Mouse (Mus musculus) kidney, postnatal 0 days (tissue): ENCODE data around the gene Exoc6b. TPM values are rescaled to one million over a fixed set of nuclear protein-coding genes. Genes with fewer than 3 reads are reported as not detected.

Experiments used
- ATAC-seq: fragments of 200-750 bp; cut with Nextera tagmentation; replicated peaks from 2 replicates; pipeline ENCODE4 v1.8.0; 2017; ENCODE audit warnings: low read depth, moderate number of reproducible peaks, moderate TSS enrichment, moderate library complexity; ENCODE audit not compliant: low FRiP score
- DNase-seq: peaks from one replicate; pipeline ENCODE4 v3.0.0-alpha.2; 2016; ENCODE audit warnings: low spot score
- H3K27ac ChIP-seq: fragments of 300-500 bp; sonication (generic); 2 replicates; pipeline ENCODE4 v1.5.1; 2014; ENCODE audit warnings: mild to moderate bottlenecking
- H3K27me3 ChIP-seq: fragments of 300-500 bp; sonication (generic); 2 replicates; pipeline ENCODE4 v1.6.1; 2014; ENCODE audit warnings: low read length, mixed read lengths; ENCODE audit not compliant: insufficient read depth
- H3K36me3 ChIP-seq: fragments of 300-500 bp; sonication (generic); 2 replicates; pipeline ENCODE4 v1.6.1; 2014; ENCODE audit warnings: low read length, mixed read lengths; ENCODE audit not compliant: insufficient read depth
- H3K4me1 ChIP-seq: fragments of 300-500 bp; sonication (generic); replicated peaks from 2 replicates; pipeline ENCODE4 v1.6.1; 2014; ENCODE audit warnings: antibody characterized with exemption, low read length, mixed read lengths; ENCODE audit not compliant: insufficient read depth
- H3K4me2 ChIP-seq: fragments of 300-500 bp; sonication (generic); 2 replicates; pipeline ENCODE4 v1.6.1; 2014; ENCODE audit warnings: mild to moderate bottlenecking, low read length, moderate library complexity, mixed read lengths
- H3K4me3 ChIP-seq: fragments of 300-500 bp; sonication (generic); replicated peaks from 2 replicates; pipeline ENCODE4 v1.5.1; 2014; ENCODE audit warnings: low read depth, low read length
- H3K9ac ChIP-seq: fragments of 300-500 bp; sonication (generic); 2 replicates; pipeline ENCODE4 v1.6.1; 2014; ENCODE audit warnings: low read depth, low read length
- H3K9me3 ChIP-seq: fragments of 300-500 bp; sonication (generic); replicated peaks from 2 replicates; pipeline ENCODE4 v1.6.1; 2016; ENCODE audit warnings: low read length, inconsistent platforms, mixed read lengths
- CTCF ChIP-seq: IDR thresholded peaks from 2 replicates; pipeline ENCODE4 v1.5.1; 2016; ENCODE audit warnings: antibody characterized with exemption, low read depth, mild to moderate bottlenecking, moderate library complexity
- WGBS: fragments of 180-500 bp; shearing (Covaris S2); extraction: QIAGEN DNeasy Blood & Tissue Kit; methylation state at CpG from one replicate; pipeline ENCODE4 v1.1.7; 2014; 5-methylcytosine and 5-hydroxymethylcytosine counted together
- polyA plus RNA-seq: library from polyadenylated mRNA; unstranded; fragments of >200 nt; fragmentation: Nextera tagmentation; extraction: Ambion mirVana; gene quantifications from 2 replicates; pipeline ENCODE4 v1.2.1, GENCODE M21; 2015

Gene Exoc6b
- polyA plus RNA-seq, 1 experiment from 2014 or later, result 16.7 TPM

DNA sequence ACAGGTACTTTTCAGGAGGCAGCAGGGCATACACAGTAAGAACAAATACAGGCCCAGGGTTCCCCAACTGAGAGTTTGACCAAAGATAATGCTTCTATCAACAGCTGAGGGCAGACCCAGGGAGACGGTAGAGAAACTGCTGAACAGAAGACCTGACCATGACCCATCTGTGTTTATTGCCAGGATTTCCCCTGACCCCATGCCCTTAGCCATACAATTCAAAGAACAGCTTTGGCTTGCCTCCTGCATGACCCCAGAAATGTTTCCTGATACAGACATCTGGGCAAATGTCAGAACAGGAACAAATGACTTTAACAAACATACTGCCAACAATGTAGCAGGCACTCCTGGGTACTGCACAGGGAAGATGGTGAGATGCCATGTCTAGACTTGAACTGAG is 439.0 kb downstream of the Exoc6b start:
- Histone ChIP-seq H3K9me3 (no peaks in the 10 kb centered on the region), H3K4me3 (no peak overlapping the region), H3K4me1 (no peaks in the 10 kb centered on the region), H3K27me3 (no peaks in the 10 kb centered on the region), H3K4me2 (no peak overlapping the region), H3K9ac (no peak overlapping the region), H3K36me3 (no peaks in the 10 kb centered on the region), H3K27ac (no peak overlapping the region)
- DNase-seq (peak; percentile 32), ATAC-seq (no peak)
- WGBS, result 10% methylated on average over 1 of the region's 1 CpGs
- no peak for TF ChIP-seq CTCF

DNA sequence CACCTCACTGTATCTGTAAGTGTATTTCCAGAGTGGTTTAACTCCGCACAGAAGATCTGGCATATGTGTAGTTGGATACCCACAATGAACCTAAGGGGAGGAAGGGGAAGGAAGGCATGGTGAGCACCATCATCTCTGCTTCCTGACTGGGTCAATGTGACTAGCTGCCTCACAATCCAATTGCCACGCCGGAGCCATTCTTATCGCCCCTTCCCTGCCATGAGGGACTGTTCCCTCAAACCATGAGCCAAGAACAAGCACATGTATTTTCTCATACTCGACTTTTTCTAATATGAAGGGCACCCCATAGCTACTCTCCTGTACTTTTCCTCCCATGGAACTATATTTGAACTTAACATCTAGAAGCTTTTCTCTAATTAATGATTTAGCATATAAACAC is 440.5 kb downstream of the Exoc6b start:
- ATAC-seq (no peak), DNase-seq (no peak)
- Histone ChIP-seq H3K9ac (no peak overlapping the region), H3K27ac (no peak overlapping the region), H3K4me3 (no peak overlapping the region), H3K4me2 (no peak overlapping the region), H3K9me3 (no peaks in the 10 kb centered on the region), H3K4me1 (no peaks in the 10 kb centered on the region), H3K27me3 (no peaks in the 10 kb centered on the region), H3K36me3 (no peaks in the 10 kb centered on the region)
- 91% methylated on average over 5 of the region's 5 CpGs for WGBS
- no peak for TF ChIP-seq CTCF

DNA sequence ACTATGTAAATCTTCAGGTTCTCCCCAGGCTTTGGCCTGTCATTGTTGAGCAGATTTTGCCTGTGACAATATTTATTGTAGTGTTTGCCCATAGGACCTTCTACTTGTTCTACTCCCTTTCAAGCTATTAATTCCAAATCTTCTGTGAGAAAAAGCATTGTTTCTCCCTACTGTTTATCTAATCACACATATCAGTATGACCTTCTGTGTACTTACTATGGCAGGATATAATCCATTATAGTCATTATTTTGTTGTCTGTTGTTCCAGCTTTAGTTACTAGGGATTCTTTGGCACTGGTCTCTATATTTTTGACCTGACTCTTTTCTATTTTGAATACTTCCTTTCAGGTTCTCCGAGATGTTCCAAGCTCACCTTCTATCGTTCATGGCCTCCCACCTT is 442.9 kb downstream of the Exoc6b start:
- no peak for DNase-seq
- no peaks in the 10 kb centered on the region for H3K27me3 ChIP-seq
- no peak overlapping the region for H3K27ac ChIP-seq
- no peak for TF ChIP-seq CTCF
- WGBS, result 58% methylated on average over 2 of the region's 2 CpGs
- no peak for ATAC-seq
- no peak overlapping the region for H3K9ac ChIP-seq
- H3K4me3 ChIP-seq, result no peak overlapping the region
- no peaks in the 10 kb centered on the region for H3K9me3 ChIP-seq
- H3K36me3 ChIP-seq, result no peaks in the 10 kb centered on the region
- no peaks in the 10 kb centered on the region for H3K4me1 ChIP-seq
- no peak overlapping the region for H3K4me2 ChIP-seq

DNA sequence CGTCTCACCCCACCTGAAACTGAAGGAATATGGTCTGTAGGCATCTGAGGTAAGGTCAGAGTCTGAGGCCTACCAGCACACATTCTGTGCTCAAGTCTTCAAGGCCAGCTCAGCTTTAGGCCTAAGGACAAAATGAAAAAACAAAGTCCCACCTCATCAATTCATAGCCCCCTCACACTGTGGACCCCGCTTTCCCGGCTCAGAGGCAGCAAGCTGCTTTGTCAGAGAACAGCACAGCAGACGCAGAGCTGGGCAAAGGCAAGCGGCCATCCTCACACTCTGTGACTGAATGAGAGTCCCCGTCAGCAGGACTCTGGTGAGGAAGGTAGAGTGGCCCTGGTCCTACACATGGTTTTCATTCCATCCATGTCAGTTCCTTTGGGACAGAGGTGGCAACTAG is 450.1 kb downstream of the Exoc6b start:
- Histone ChIP-seq H3K27ac (no peak overlapping the region), H3K4me2 (no peak overlapping the region), H3K9ac (no peak overlapping the region), H3K4me1 (no peaks in the 10 kb centered on the region), H3K9me3 (no peaks in the 10 kb centered on the region), H3K27me3 (no peaks in the 10 kb centered on the region), H3K36me3 (peaks cover 11% of the 10 kb centered on the region; the same call in 1 of the 2 replicates), H3K4me3 (no peak overlapping the region)
- TF ChIP-seq CTCF, result no peak
- ATAC-seq (no peak), DNase-seq (no peak)
- WGBS, result 96% methylated on average over 6 of the region's 6 CpGs

DNA sequence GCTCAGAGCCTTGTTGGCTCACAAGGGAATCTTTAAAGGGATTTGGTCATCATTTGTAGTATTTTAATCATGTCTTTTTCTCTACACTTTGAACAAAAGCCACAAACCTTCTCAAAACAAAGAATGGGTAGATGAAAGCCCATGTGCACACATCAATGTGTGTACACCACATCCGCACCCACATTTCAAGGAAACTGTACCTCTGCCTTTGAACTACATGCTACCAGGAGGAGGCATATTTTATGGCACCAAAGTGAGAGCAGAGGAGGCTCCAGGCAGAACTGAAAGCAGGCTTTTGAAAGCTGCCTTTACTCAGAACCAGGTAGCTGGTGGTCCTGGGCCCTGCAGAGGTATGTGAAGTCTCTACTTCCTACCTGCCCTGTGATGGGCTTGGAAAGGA is 452.3 kb downstream of the Exoc6b start:
- 87% methylated on average over 1 of the region's 1 CpGs for WGBS
- ATAC-seq (no peak), DNase-seq (no peak)
- no peaks in the 10 kb centered on the region for H3K4me1 ChIP-seq
- H3K36me3 ChIP-seq, result peaks cover 11% of the 10 kb centered on the region; the same call in 1 of the 2 replicates
- TF ChIP-seq CTCF, result no peak
- H3K4me3 ChIP-seq, result no peak overlapping the region
- no peak overlapping the region for H3K9ac ChIP-seq
- no peaks in the 10 kb centered on the region for H3K9me3 ChIP-seq
- no peak overlapping the region for H3K27ac ChIP-seq
- no peak overlapping the region for H3K4me2 ChIP-seq
- H3K27me3 ChIP-seq, result no peaks in the 10 kb centered on the region

DNA sequence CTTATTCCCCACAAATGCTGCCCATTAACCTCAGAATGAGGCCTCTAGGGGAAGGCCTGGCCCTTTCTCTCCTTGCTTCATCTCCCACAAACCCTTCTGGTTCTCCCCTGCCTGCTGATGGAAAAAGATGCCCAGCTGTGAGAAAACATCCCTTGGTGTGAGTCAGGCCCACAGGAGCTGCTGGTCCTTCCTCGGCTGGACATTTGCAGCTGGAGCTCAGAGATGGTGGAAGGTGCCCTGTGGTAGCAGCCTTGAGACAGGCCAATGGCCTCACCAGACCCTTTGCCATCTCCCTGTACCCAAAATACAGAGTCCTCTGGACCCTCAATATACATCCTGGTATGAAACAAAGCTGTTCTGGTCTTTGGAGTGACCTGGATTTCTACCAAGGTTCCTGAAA is 452.7 kb downstream of the Exoc6b start:
- Histone ChIP-seq H3K9ac (no peak overlapping the region), H3K4me2 (no peak overlapping the region), H3K27ac (no peak overlapping the region), H3K4me3 (no peak overlapping the region), H3K9me3 (no peaks in the 10 kb centered on the region), H3K36me3 (peaks cover 11% of the 10 kb centered on the region; the same call in 1 of the 2 replicates), H3K4me1 (no peaks in the 10 kb centered on the region), H3K27me3 (no peaks in the 10 kb centered on the region)
- DNase-seq (no peak), ATAC-seq (no peak)
- no peak for TF ChIP-seq CTCF
- WGBS, result 82% methylated on average over 1 of the region's 1 CpGs

DNA sequence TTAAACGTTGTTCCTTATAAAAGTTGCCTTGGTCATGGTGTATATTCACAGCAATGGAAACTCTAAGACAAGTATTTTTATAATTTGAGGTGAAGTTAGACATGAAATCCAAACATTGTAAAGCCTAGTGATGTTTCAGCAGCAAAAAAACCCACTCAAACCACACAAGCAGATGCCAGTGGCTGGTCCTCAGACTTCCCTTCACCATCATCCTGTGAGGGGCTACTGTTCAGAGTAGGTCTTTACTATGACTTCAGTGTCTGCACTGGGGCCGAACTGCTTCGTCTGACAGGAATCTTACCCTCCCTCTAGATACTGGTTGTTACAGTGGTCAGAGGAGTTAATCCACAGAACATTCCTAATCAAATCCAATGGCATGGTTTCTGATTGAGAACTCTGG is 455.8 kb downstream of the Exoc6b start:
- Histone ChIP-seq H3K9me3 (no peaks in the 10 kb centered on the region), H3K27me3 (no peaks in the 10 kb centered on the region), H3K4me3 (no peak overlapping the region), H3K36me3 (no peaks in the 10 kb centered on the region), H3K9ac (no peak overlapping the region), H3K4me2 (no peak overlapping the region), H3K4me1 (no peaks in the 10 kb centered on the region), H3K27ac (no peak overlapping the region)
- ATAC-seq (no peak), DNase-seq (no peak)
- 88% methylated on average over 3 of the region's 3 CpGs for WGBS
- no peak for TF ChIP-seq CTCF
